Mouse (Mus musculus) ZHBTc4 (cell line): Measurements from ENCODE around the gene Tln2.

Source experiments
- DNase-seq: peaks from one replicate; pipeline ENCODE4 v3.0.0-alpha.2; 2011; ENCODE audit warnings: low read depth, low spot score

The Tln2 gene

DNA sequence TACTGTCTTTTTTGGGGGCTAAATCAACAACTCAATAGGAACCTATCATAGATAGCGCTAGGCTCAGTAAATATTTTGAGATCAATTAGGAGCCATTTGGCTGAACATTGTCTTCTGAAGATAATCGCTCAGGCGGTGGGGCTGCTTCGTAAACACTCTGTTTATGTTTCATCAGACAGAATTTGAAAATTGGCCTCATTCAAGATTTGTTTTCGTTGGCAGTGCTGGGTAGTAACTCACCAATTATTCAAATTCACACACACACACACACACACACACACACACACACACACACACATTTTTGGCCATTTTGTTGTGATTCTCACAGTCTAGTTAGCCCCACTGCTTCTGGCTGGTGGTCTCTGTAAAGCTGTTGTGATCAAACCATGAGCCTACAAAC is 12.9 kb downstream of the Tln2 start:
- DNase-seq: no peak

DNA sequence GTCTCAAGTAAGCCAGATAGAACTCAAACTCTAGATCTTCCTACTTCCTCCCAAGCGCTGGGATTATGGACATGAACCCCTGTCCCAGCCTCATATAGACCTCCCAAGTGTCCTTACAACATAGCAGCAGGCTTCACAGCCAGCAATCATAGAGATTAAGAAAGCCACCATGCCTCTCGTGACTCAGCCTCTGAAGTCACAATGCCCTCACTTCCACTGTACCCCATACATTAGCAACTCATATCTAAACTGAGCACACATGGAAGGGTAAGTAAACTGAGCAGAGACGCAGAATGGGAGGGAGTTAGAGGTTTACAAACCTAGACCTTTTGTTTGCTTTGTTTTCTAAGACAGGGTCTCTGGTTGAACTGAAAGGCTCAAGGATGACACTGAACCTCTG is 13.7 kb downstream of the Tln2 start:
- DNase-seq: no peak

DNA sequence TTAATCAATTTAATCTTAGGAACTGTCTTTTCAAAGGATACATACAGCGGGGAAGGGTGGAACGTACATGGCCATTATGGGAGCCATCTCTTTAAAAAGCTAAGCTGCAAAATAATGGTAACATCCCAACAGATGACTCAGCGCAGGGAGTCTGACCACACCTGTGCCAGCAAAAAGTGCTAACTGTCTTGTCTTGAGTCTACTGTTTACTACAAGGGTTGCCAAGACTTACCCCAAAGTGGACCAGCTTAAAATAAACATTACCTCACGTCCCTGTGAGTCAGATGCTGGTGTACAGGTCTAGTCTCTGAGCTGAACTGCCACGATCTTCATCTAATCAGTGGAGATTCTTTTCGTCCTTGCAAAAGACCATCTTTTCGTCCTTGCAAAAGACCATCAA is 14.7 kb downstream of the Tln2 start:
- DNase-seq: no peak

DNA sequence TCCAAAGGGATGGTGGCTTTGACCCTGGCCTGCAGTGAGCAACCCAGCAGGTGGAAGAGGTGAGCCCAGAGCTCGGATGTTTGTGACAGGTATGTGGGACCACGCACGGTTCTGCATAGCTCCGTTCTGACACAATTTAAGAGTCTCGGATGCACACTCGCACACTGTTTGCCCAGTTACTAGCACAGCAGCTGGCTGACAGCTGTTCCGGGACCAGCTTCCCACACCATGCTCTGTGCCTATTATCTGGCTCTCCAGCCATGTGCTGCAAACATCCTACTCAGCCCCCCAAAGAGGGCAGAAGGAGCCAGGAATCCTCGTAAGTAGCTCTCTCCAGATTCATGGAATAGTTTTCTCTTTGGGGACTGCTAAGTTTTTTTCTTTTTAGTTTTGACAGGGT is 17.6 kb downstream of the Tln2 start:
- no peak for DNase-seq

DNA sequence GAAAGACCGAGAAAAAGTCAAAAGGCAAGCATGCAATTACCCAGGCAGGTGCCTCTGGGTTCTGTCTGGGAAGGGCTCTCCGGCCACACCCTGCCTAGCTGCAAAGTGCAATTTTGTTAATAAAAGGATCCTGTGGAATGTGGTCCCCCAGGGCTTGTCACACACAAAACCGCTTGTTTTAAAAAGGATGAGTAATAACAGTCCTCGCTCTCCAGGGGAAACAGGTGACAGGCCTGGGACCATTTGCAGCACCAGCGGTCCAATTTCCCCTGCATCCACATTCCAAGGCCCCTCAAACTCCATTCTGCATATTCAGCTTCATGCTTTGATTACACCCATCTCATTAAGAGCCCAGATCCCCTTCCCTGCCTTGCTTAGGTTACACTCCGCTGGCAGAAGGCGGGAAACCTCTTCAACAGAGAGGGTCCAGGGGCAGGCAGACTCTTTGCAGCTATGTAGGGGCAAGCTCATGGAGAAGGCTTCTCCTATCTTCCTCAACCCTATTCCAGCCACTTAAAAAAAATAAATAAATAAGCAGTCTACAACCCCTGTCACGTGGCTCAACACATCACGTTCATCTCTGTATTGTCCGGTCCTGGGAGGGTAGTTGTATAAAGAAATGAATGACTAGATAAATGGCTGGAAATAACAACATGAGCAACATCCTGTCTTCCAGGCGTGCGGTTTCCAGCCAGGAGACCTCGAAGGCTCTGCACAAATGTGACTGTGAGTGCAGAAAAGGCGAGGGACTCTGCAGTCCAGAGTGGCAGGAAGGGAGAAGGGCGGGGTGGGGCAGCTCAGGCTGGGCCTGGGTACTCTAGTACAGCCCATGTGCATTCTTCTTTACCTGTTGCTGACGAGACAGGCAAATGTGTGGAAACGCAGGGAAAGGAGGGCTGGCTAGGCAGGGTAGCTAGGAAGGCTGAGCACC is 19.5 kb downstream of the Tln2 start:
- DNase-seq: peak; percentile 60

DNA sequence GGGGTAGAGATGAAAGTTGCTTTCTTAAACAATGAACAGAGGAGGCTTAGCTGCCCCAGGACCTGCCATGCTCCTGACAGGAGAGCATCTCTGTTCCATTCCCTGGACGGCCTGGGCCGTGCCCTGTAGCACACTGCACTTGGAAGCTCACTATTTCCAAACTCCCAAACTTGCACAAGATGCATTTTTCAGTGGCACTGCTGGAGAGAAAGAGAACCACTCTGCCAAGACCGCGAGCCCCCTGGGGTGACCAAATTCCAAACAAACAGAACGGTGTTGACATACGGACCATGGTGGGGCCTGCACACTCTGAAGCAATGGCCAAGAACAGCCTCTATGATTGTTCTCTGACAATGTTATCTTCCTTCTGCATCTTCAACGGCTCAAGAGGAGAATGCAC is 25.1 kb downstream of the Tln2 start:
- DNase-seq: no peak

DNA sequence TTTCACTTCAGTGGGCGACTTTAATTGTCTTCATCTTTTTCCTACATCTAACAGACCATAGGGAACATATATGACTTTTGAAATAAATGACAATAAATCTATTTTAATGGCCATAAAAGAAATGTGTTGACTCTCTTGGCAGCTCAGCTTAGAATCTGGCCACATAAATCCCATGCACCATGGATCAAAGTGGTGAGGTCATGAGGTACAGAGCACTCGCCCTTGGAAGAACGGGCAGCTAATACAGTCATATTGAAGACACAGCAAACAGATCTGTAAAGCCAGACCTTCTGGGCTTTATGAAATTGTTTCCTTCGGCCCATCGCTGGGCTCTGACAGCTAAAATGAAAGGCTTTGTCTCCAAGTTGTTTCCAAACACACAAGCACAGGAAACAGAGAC is 26.2 kb downstream of the Tln2 start:
- no peak for DNase-seq

DNA sequence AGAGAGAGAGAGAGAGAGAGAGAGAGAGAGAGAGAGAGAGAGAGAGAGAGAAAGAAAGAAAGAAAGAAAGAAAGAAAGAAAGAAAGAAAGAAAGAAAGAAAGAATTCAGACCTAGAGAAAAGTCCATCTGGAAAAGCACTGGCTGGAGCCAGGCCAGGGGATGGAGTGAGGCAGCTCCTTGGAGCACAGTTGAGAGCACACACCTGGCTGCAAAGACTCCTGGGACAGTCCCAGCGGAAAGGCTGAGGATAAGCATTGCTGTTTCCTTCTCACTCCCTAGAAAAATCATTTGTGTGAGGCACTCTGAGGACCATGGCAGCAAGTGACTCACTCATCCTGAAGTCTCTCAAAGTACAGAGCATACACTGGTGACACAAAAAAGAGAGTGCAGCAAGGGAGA is 26.9 kb downstream of the Tln2 start:
- DNase-seq: no peak

DNA sequence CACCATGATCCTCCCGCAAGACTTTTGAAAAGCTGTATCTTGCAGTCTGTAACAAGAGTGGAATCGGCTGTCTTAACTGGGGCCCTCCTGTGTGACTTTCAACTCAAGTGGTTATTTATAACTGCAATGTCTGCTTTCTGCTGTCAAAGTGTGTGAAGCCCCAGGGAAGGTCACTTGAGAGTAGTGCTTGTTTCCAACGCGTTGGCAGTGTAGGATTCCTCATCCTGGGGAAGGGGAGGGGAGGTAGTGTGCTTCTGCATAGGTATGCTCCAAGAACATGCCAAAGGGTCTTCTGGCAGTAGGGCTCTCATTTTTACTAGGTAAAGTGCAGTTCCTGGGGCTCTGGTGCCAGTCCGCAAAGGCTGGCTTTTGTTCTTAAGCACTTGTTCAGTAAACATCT is 29.9 kb downstream of the Tln2 start:
- DNase-seq: no peak

DNA sequence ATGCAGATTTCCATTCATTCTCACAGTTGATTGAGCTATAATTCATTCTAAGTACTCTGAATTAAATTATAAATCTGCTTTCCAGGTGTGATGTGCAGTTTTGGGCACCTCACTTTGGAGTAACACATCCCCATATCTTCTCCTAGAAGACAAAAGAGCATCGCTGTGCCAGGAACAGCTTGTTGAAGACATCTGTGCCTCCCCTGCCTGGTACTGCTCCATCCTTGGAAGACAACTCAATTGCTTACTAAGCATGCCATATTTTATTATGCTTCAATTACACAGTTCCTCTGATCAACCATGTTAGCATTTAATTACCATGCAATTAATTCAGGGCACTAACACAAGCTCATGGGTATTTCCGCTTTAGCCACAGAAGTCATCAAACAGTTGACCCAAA is 31.8 kb downstream of the Tln2 start:
- DNase-seq: no peak

DNA sequence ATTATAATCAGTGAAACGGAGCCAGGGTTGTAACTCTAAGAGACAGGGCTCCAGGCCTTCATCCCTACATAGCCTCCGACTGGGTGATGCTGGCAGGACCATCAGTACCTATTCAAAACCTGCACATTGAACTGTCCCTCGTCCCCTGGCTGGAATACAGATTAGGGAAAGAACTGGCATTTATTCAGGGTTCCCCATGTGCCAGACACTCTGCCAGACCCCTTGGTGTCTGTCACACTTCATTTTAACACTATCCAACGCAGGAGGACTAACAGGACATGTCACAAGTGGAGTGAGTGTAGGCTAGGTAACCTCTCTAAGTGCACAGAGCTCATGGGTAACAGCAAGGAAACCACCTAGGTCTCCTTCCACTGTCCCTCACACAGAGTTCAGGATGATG is 37.8 kb downstream of the Tln2 start:
- no peak for DNase-seq

DNA sequence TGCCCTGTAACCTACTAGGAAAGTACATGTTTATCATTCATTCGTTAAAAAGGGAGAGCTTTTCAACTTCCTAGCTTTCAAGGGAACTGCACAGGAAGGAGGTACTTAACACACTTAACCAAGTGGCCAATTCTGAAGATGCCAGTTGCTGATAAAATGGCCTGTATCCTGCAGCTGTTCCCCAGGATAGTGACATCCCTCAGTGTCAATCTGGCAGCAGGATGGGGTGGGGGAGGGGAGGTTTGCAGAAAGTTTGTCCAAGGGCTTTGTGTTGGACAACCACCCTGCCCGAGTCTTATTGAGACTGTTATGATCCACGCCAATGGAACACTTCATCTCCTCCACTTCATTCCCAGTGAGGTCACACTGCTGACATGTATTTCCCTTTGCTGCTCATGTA is 50.0 kb downstream of the Tln2 start:
- no peak for DNase-seq

DNA sequence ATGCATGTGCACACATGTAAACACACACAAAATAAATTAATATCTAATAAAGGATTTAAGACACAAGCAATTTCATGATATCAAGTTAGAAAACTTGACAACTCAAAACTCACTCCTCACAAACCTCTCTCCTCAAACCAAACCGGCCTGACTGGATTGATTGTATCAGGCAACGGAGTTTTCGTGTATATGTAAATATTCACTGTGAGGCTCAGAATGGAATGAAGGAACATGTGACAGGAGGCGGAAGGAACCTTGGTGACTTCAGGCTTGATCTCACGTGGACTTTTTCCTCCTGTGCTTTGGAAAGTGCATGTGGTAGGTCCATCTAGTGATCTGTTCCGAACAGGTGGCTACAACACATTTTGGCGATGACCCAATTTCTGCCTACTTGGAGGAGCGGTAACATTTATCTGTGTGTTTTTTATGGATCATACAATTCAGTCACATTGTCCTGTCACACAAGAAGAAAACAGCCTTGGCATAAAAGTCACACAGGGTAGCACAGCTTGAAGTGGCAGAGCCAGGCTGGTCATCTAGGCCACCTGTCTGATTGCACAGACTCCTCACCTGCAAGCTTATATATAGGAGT is 54.7 kb downstream of the Tln2 start:
- no peak for DNase-seq

DNA sequence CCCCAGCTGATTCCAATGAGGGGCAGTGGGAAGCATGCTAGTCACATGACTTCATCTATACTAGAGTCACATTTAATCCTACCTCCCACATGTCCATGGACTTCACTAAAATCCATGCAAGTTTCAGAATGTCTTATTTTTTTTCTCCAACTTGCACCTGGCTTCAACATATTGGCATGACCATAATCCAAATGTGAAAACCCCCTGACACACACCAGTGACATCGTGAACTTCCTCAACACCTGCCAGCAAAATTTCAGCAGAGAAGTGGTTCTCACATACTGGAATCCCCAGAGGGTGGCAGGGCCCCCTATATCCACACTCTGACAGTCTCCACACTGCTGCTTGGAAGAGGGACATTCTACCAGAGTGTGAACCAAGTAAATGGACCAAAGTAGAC is 57.7 kb downstream of the Tln2 start:
- no peak for DNase-seq

DNA sequence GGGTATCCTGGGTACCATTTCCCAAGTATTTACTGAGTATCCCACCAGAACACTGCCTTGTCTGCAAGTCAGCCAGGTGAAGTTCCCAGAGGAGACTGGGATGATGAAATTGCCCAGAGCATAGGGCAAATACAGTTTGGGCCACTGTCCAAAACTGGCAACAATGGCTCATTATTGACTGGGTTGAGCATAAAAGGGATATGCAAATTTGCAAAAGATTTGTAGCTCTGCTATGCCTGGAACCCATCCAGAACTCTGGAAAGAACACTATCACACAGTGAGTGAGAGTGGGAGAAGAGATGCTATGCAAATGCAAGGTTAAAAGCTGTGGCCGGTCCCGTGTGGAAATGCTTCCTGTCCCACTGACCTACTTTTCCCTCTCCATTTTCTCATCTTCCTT is 63.1 kb downstream of the Tln2 start:
- no peak for DNase-seq

DNA sequence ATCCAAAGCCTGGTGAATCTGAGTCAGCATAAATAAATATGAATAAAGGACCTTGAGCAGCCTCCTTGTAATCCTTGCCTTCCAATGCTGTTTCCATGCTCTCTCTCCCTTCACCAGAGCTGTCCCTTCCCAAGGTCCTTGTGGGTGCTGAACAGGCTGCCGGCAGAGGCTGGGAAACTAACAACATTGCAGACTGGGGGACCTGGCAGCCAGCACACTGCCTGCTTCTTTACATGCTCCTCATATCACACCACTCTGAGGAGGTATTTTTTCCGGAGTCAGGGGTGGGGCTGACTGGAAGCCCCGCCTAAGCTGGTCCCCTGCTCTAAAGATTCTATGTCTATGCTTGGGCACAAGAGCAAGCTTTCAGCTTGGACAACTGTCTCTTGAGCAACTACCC is 64.2 kb downstream of the Tln2 start:
- DNase-seq: no peak

DNA sequence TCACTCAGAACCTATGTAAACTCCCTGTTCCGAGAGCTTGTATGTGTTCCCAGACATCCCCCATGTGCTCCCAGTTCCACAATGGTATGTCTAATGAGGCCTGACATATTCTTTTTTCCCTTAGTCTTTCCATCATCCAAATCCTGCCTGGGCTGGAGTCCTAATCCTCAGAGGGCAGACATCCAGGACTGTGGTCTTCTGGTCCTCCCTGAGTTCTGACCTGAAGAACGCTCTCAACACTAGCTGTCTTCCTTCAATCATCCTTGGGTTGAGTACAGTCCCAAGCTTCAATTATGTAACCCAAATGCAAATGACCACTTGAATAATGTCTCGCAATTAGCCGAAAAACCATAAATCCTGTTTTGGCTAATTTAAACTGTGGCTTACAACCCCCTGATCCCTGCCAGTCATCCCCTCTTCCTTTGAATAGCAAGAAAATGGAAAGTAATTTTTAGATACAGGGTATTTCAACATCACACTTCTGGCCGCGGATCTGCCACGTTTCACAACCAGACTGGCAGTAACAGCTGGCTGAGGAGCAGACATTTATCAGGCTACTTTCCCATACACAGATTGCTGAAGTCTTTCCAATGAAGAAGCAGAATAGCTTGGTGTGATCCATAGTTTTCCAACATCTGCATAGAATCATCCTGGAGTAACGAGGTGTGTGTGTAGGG is 65.5 kb downstream of the Tln2 start:
- no peak for DNase-seq

DNA sequence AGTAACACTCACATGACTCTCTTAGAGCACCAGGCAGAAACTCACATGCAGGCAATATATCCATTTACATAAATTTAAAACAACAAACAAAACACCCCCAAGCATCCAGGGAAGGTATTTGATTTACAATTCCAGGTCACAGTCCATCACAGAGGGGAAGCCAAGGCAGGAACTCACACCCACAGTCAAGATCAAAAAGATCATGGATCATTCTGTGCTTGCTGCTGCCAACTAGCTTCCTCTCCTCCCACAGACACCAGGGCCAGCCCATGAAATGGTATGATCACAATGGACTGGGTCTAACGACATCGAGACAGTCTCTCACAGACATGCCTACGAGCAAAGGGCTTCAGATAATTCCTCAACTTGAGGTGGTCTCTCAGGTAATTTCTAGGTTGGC is 70.1 kb downstream of the Tln2 start:
- DNase-seq: no peak

DNA sequence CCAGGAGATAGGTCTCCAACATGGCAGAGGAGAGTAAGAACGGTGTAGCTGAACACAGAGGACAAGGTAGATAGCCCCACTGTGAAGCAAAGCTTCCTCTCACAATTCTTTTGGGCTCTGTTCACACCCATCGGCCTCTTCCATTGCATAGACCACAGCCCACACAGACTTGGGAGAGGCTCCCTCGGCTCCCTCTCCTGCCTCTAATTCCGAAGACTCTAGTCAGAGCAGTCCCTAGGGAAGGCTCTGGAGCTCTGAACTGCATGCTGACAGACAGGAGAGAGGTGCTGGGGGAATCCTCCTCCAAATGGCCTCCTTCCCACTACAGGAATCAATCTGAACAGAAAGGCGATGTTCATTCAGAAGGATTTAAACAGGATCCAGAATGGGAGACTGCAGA is 72.9 kb downstream of the Tln2 start:
- no peak for DNase-seq

DNA sequence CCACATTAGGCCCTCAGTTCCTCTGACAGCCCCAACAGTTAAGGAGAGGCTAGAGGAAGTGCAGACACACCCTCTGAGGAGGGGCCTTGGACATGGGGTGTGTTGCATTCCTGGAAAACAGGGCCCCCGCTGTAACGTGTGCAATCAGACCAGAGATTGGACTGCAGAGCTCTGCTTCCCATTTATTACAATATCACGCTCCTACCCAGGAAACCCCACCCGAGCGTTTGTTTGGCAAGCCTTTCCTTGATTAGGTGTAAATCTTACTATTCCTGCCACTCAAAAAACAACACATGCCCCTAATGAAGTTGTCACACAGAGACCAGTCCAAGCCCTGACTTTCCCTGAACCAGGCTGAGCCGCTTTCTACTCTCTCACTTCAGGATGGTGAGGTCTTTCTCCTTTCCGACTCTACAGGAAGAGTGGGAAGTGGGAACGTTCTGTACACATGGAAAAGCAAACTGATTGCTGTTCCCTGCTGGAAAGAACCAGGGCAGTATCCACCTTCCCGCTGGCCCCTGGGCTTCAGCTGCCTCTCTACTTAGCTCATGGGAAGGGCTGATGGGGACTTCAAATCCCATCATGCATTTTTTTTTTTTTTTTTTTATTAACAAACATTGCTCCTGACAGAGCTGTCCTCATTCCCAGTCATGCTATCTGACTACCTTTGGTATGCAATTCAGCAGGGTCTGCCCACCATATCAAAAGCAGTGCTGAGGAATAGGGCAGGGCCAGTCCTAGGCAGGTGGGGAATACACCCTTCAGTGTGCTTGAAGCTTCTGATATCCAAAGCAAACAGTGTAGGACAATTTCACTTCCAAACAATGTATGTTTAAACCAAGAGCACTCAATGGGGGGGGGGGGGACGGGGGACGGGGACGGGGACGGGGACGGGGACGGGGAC is 74.1 kb downstream of the Tln2 start:
- DNase-seq: peak; percentile 49

DNA sequence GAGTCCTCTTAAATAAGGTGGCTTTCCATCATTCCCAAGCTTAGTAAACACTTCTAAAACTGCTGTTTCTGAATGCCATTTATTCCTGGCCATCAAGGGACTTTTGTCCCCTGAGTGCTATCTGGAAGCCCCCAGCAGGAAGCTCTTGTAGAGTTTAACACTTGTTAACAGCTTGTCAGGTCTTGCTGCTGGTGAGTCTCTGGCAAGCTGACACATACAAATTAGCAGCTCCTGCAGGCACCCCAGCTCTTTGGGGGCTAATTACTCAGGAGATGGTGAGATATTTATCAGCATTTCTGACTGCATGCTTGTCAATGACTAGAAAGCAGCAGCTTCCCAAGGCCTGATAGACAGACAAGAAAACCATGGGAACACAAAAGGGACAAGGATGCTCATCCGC is 77.2 kb downstream of the Tln2 start:
- no peak for DNase-seq

DNA sequence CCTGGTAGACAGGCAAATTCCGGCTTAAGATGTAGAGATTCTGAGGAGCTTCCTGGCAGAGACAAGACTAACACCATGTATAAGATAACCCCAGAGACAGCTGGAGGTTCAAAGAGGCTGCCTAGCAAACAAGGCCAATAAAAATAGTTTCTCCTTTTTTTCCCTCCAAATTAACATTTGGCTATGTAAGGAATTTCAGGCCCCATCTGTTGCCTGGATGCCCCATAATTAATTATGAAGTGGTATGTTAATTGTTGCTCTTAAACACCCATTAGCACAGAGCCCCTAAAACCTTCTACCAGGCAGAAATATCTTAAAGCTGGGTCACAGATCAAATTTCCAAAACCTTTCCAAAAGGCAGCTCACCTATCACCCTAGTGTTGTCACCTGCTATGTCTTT is 77.7 kb downstream of the Tln2 start:
- DNase-seq: no peak
